Mouse (Mus musculus) frontal cortex, adult (tissue): ENCODE measurements around the gene Clstn3.
"Not testable (repeated sequence)": the region's sequence is repeated elsewhere in the genome, so short reads cannot be mapped to it uniquely, and the experiment has no call there.

Source experiments
- ATAC-seq: cut with Nextera tagmentation; 2 replicates; pipeline ENCODE4 v1.9.2; 2017; ENCODE audit warnings: mild to moderate bottlenecking, moderate library complexity, mixed read lengths; ENCODE audit not compliant: low TSS enrichment

Gene Clstn3

GRCm38 (mm10) chr6:124464305-124465271 is at the start of gene Clstn3:
Clstn3 (minus strand) TSS chr6:124464794.
- ATAC-seq = peak; percentile 88

- ATAC-seq = peak; percentile 77
Observed at GRCm38 (mm10) chr6:124512355-124512836, 47.8 kb upstream of the Clstn3 start, which contains the start of gene C1ra. C1ra (plus strand) TSS chr6:124512405.

GRCm38 (mm10) chr6:124511936-124512335 is 47.3 kb upstream of the Clstn3 start:
- ATAC-seq = no peak

GRCm38 (mm10) chr6:124509192-124509591 is 44.6 kb upstream of the Clstn3 start:
- ATAC-seq = not testable (repeated sequence)

- peak; percentile 80 for ATAC-seq
Observed at GRCm38 (mm10) chr6:124508292-124508691, 43.7 kb upstream of the Clstn3 start.

GRCm38 (mm10) chr6:124506991-124507390 is 42.4 kb upstream of the Clstn3 start:
- ATAC-seq = no peak

GRCm38 (mm10) chr6:124505028-124505427 is 40.4 kb upstream of the Clstn3 start:
- no peak for ATAC-seq

GRCm38 (mm10) chr6:124502021-124502420 is 37.4 kb upstream of the Clstn3 start:
- ATAC-seq = no peak

GRCm38 (mm10) chr6:124501473-124501872 is 36.9 kb upstream of the Clstn3 start:
- no peak for ATAC-seq

- ATAC-seq = no peak
Observed at GRCm38 (mm10) chr6:124499914-124500566, 35.4 kb upstream of the Clstn3 start.

GRCm38 (mm10) chr6:124496054-124496453 is 31.5 kb upstream of the Clstn3 start:
- no peak for ATAC-seq

- no peak for ATAC-seq
Observed at GRCm38 (mm10) chr6:124493886-124494285, 29.3 kb upstream of the Clstn3 start.

- ATAC-seq = peak; percentile 92
Observed at GRCm38 (mm10) chr6:124492842-124493561, 28.4 kb upstream of the Clstn3 start, which contains the start of gene C1rl. C1rl (plus strand) TSS chr6:124493113.

GRCm38 (mm10) chr6:124491427-124491826 is 26.8 kb upstream of the Clstn3 start:
- ATAC-seq = no peak

- ATAC-seq = no peak
Observed at GRCm38 (mm10) chr6:124488952-124489351, 24.4 kb upstream of the Clstn3 start.

GRCm38 (mm10) chr6:124487509-124487908 is 22.9 kb upstream of the Clstn3 start:
- ATAC-seq = no peak

- ATAC-seq = peak; percentile 86
Observed at GRCm38 (mm10) chr6:124485414-124486144, 21.0 kb upstream of the Clstn3 start.

GRCm38 (mm10) chr6:124484851-124485250 is 20.3 kb upstream of the Clstn3 start:
- no peak for ATAC-seq

- not testable (repeated sequence) for ATAC-seq
Observed at GRCm38 (mm10) chr6:124483831-124484230, 19.2 kb upstream of the Clstn3 start.

- peak; percentile 62 for ATAC-seq
Observed at GRCm38 (mm10) chr6:124481571-124481970, 17.0 kb upstream of the Clstn3 start.

GRCm38 (mm10) chr6:124480295-124480694 is 15.7 kb upstream of the Clstn3 start:
- peak; percentile 35 for ATAC-seq
